Mouse (Mus musculus) C2C12 (cell line): ENCODE measurements around the gene Nol6. TPM values are rescaled to one million over a fixed set of nuclear protein-coding genes. Genes with fewer than 3 reads are reported as not detected.
A peak's percentile ranks its signal among the peaks of the same experiment; 100 is the strongest.

ENCODE experiments used
- H3K27me3 ChIP-seq: one replicate; pipeline ENCODE4 v1.6.1; 2011; ENCODE audit not compliant: control insufficient read depth, insufficient read depth, insufficient read length
- H3K36me3 ChIP-seq: one replicate; pipeline ENCODE4 v1.6.1; 2011; ENCODE audit not compliant: control insufficient read depth, insufficient read depth
- H3K4me3 ChIP-seq: one replicate; pipeline ENCODE4 v1.5.1; 2011; ENCODE audit warnings: mild to moderate bottlenecking, control low read depth; ENCODE audit not compliant: poor library complexity, insufficient read depth, severe bottlenecking
- H3K79me2 ChIP-seq: one replicate; pipeline ENCODE4 v1.6.1; 2011; ENCODE audit not compliant: control insufficient read depth, insufficient read depth
- H3K79me3 ChIP-seq: one replicate; pipeline ENCODE4 v1.6.1; 2011; ENCODE audit warnings: low read depth, control low read depth
- H3ac ChIP-seq: one replicate; pipeline ENCODE3; 2011; ENCODE audit warnings: low read depth; ENCODE audit not compliant: control insufficient read depth, insufficient read length
- CEBPB ChIP-seq: IDR thresholded peaks from one replicate; pipeline ENCODE4 v1.6.1; 2011; ENCODE audit warnings: low read depth, mild to moderate bottlenecking, control low read depth, moderate library complexity
- CTCF ChIP-seq: IDR thresholded peaks from one replicate; pipeline ENCODE4 v1.5.1; 2011; ENCODE audit not compliant: control insufficient read depth, insufficient read depth, insufficient read length
- FOSL1 ChIP-seq: IDR thresholded peaks from one replicate; pipeline ENCODE4 v1.8.0; 2011; ENCODE audit warnings: mild to moderate bottlenecking, low read length; ENCODE audit not compliant: poor library complexity, insufficient read depth, severe bottlenecking
- MAX ChIP-seq: IDR thresholded peaks from one replicate; pipeline ENCODE4 v1.6.1; 2011; ENCODE audit warnings: mild to moderate bottlenecking, control low read depth
- MYOD1 ChIP-seq: IDR thresholded peaks from one replicate; pipeline ENCODE4 v1.6.1; 2011; ENCODE audit warnings: low read depth; ENCODE audit not compliant: control insufficient read depth, insufficient read length
- MYOG ChIP-seq: IDR thresholded peaks from one replicate; pipeline ENCODE4 v1.6.1; 2011; ENCODE audit not compliant: control insufficient read depth, insufficient read length; ENCODE audit errors: extremely low read depth
- USF1 ChIP-seq: IDR thresholded peaks from one replicate; pipeline ENCODE4 v1.6.1; 2011; ENCODE audit warnings: low read depth, mild to moderate bottlenecking, control low read depth, moderate library complexity
- polyA plus RNA-seq: library from polyadenylated mRNA; unstranded; fragments of >200 nt; fragmentation: generic; extraction: Trizol; gene quantifications from one replicate; pipeline ENCODE4 v1.2.1, GENCODE M21; 2012; ENCODE audit warnings: missing spikeins

The Nol6 gene
- polyA plus RNA-seq, 1 experiment, result 29.4 TPM

- peaks cover 4% of the 10 kb centered on the region for H3K36me3 ChIP-seq
- no peaks in the 10 kb centered on the region for H3K27me3 ChIP-seq
- no peak overlapping the region for H3K4me3 ChIP-seq
- TF ChIP-seq USF1 (no peak), MYOG (no peak), MYOD1 (no peak), MAX (no peak), FOSL1 (no peak), CTCF (no peak), CEBPB (no peak)
- peaks cover 33% of the 10 kb centered on the region for H3K79me2 ChIP-seq
- peaks cover 26% of the 10 kb centered on the region for H3K79me3 ChIP-seq
- no peak overlapping the region for H3ac ChIP-seq
These were observed 9.5 kb upstream of the Nol6 start for GRCm38 (mm10) chr4:41133529-41134291.

- H3K79me2 ChIP-seq, result peaks cover 20% of the 10 kb centered on the region
- no peaks in the 10 kb centered on the region for H3K27me3 ChIP-seq
- peaks cover 13% of the 10 kb centered on the region for H3K79me3 ChIP-seq
- no peak for TF ChIP-seq MYOD1
- no peak for TF ChIP-seq USF1
- no peak for TF ChIP-seq MAX
- TF ChIP-seq MYOG, result no peak
- no peak for TF ChIP-seq FOSL1
- H3K36me3 ChIP-seq, result no peaks in the 10 kb centered on the region
- no peak overlapping the region for H3ac ChIP-seq
- H3K4me3 ChIP-seq, result no peak overlapping the region
These were observed 8.2 kb upstream of the Nol6 start for GRCm38 (mm10) chr4:41132471-41132870.

GRCm38 (mm10) chr4:41129836-41130235 is 5.6 kb upstream of the Nol6 start:
- H3ac ChIP-seq, result no peak overlapping the region
- no peaks in the 10 kb centered on the region for H3K36me3 ChIP-seq
- no peaks in the 10 kb centered on the region for H3K79me3 ChIP-seq
- no peak overlapping the region for H3K4me3 ChIP-seq
- no peaks in the 10 kb centered on the region for H3K79me2 ChIP-seq
- TF ChIP-seq MAX (no peak), CEBPB (no peak), FOSL1 (no peak), USF1 (no peak), MYOG (no peak), CTCF (no peak), MYOD1 (no peak)
- H3K27me3 ChIP-seq, result no peaks in the 10 kb centered on the region

GRCm38 (mm10) chr4:41129406-41129805 is 5.2 kb upstream of the Nol6 start:
- H3K27me3 ChIP-seq, result no peaks in the 10 kb centered on the region
- no peaks in the 10 kb centered on the region for H3K79me3 ChIP-seq
- no peaks in the 10 kb centered on the region for H3K36me3 ChIP-seq
- H3K4me3 ChIP-seq, result no peak overlapping the region
- H3K79me2 ChIP-seq, result no peaks in the 10 kb centered on the region
- TF ChIP-seq MYOD1 (no peak), CTCF (peak; percentile 51), MAX (no peak), CEBPB (no peak)
- no peak overlapping the region for H3ac ChIP-seq

- Histone ChIP-seq H3K4me3 (no peak overlapping the region), H3K79me3 (peaks cover 4% of the 10 kb centered on the region), H3K36me3 (peaks cover 84% of the 10 kb centered on the region), H3K27me3 (no peaks in the 10 kb centered on the region), H3ac (no peak overlapping the region), H3K79me2 (peaks cover 15% of the 10 kb centered on the region)
- peak; percentile 87 for TF ChIP-seq CTCF
- TF ChIP-seq MAX, result no peak
These were observed 5.5 kb downstream of the Nol6 start for GRCm38 (mm10) chr4:41118706-41119292.

- Histone ChIP-seq H3K79me2 (no peaks in the 10 kb centered on the region), H3K4me3 (no peak overlapping the region), H3K79me3 (no peaks in the 10 kb centered on the region), H3K27me3 (no peaks in the 10 kb centered on the region), H3K36me3 (peaks cover 73% of the 10 kb centered on the region), H3ac (no peak overlapping the region)
- TF ChIP-seq CEBPB (no peak), FOSL1 (no peak)
These were observed 7.4 kb downstream of the Nol6 start for GRCm38 (mm10) chr4:41116817-41117216.
